Mouse (Mus musculus): ENCODE measurements around the gene Cd2.

- TF ChIP-seq EP300 (IDR thresholded peaks at IDR 0.05) (no peak), CTCF (IDR thresholded peaks at IDR 0.05) (no peak)
These were observed 17.3 kb upstream of the Cd2 start for GRCm38 (mm10) chr3:101305046-101305445.
